Mouse (Mus musculus) adrenal gland, postnatal 25 days (tissue): ENCODE results near the gene Rragd. TPM values are rescaled to one million over a fixed set of nuclear protein-coding genes. Genes with fewer than 3 reads are reported as not detected.

ENCODE experiments used
- DNase-seq: peaks from one replicate; pipeline ENCODE4 v3.0.0; 2021; ENCODE audit warnings: mixed read lengths
- total RNA-seq: library from RNA; stranded (reverse); gene quantifications from 2 replicates; pipeline ENCODE4 v1.2.3, GENCODE M21; 2021

The Rragd gene
- total RNA-seq, 1 experiment from 2014 or later: 7.3 TPM

DNA sequence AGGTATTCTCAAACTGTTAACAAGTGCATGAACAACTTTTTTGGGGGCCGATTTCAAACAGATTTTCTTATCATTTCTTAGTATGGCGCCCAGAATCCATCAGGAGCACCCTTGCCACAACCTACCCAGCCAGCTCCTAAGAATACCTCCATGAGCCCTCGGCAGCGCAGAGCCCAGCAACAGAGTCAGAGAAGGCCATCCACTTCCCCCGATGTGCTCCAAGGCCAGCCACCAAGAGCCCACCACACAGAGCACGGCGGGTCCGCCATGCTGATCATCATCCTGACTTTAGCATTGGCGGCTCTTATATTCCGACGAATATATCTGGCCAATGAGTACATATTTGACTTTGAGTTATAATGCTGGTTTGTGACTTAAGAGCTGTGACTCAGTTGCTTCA is 66.8 kb downstream of the Rragd start:
- DNase-seq: no peak

GRCm38 (mm10) chr4:33052055-33052454 is 69.2 kb downstream of the Rragd start:
- no peak for DNase-seq

- no peak for DNase-seq
Observed at GRCm38 (mm10) chr4:33052650-33053049, 69.8 kb downstream of the Rragd start.

DNA sequence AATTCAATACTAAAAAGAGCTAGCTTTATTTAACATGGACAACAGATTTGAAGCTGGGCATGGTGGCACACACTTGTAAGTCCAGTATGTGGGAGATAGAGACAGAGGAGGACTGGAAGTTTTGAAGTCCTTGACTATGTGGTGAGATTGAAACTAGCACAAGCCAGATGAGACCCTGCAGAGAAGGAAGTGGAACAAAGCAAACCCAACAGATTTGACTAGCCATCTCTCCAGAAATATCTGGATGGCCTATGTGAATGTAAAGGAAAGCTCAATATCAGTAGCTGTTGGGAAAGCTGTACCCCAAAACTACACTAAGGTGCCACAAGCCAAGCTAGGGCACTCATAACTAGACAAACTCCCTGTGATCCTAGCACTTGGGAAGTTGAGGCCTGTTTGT is 71.6 kb downstream of the Rragd start:
- no peak for DNase-seq

- no peak for DNase-seq
Observed at GRCm38 (mm10) chr4:33056317-33056716, 73.5 kb downstream of the Rragd start.

DNA sequence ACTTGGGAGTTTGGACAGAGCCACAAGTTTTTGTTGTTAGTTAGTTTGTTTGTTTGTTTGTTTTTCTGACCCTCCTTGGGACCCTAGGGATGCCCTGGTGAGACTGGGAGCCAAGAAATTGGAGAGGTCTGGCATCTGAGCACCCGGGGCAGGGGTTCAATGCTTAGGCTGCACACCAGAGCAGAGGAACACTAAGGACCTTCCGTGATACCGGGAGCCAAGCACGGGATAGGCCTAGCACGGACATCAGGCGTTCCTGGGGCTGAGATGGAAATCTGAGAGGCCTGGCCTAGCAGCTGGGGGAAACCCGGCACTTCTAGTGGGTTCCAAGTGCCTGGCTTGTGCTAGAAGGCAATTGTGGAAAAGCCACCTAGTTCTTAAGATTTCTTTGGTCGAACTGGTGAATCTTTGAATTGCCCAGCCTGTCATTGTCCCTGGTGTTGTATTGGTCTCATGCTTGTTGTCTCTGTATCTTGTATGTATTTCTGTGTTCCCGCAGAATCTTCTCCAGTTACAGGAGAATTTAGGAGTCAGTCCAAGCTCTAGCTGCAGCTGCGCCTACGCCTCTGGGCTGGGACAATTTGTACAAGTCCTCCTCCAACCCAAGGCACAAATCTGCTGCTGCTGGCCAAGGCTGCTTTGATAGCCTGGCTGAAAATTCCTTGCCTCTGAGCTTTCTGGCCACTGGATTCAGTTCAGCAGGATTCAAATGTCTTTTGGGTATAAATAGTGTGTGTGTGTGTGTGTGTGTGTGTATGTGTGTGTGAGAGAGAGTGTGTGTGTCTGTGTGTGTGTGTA is 75.3 kb downstream of the Rragd start:
- no peak for DNase-seq

DNA sequence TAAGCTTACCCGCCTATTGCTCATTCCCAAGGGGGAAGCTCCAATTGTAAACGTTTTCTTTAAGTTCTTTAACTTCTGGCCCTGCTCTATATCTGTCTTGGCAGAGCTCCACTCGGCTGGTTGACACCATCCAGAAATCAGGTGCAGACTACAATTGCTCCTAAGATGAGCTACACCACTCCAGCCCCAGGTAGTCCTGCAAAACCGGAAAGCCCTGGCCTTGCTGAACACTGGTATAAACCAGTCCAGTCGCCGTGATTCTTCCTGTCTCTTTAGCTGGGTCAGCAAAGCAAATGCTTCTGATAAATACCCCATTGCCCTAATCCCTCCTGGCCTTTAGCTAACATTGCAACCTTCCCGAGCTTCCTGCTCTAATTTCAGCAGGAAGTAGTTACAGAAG is 78.3 kb downstream of the Rragd start:
- no peak for DNase-seq

DNA sequence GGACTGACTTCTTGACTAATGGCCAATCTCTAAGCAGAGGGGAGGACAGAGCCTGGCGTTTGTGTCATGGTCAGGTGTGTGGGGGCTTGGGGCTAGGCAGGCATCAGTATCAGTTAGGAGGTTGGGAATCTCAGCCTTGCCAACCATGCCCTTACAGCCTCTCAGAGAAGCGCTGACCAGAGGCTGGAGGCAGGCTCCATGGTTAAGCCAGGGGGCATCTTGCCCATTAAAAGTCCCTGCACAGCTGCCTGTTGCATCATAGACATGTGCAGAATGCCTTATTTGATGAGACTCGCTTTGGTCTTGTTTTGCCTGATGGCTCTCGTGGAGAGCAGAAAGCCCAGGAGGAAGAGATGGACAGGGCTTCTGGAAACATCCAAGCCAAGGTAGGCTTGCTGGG is 80.1 kb downstream of the Rragd start, which contains the start of gene Gabrr2:
Gene Gabrr2 (plus strand): TSS at position 19 of the 400 bp plus-strand sequence.
- no peak for DNase-seq

DNA sequence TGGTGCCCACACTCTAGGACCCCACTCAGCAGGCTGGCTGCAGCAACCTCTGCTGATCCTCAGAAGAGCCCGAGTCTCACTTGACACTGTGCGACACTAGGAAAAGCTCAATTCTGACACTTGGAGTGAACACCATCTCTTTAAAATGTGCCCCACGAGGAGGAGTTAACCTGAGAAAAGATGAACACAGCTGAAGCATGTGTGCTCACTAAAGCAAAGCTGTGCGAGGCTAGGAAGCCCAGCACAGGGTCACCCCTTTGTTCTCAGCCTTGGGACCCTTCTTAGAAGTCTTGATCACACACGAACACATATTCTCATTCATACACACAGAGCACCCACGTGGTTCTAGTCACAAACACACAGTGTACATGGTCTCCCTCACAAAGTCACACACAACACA is 82.1 kb downstream of the Rragd start:
- no peak for DNase-seq

DNA sequence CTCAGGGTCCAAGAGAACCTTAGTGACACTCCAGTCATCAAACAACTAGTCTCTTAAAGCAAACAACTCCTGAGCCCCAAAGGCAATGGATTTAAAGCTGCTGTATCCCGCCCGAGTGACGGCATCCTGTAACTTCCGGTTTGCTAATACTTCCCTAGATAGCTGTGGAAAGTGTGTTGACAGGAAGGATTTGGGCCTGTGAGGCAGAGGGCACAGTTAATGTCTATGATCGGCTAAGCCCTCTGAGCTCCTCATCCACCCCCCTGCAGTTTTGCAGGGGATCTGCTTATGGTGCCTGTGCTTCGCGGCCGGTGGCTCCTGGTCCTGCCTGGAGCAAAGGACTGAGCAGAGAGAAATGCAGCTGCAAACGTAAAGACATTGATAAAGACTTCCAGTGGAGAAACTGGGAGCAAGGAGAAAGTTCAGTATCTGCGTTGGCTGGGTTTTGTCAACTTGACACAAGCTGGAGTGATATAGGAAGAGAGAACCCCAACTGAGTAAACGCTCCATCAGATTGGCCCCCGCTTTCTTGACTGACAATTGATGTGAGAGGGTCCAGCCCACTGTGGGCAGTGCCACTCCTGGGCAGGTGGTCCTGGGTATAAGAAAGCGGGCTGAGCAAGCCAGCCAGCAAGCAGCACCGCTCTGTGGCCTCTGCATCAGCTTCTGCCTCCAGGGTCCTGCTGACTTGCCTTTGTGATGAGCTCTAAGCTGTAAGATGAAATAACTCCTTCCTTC is 83.6 kb downstream of the Rragd start:
- DNase-seq: no peak

DNA sequence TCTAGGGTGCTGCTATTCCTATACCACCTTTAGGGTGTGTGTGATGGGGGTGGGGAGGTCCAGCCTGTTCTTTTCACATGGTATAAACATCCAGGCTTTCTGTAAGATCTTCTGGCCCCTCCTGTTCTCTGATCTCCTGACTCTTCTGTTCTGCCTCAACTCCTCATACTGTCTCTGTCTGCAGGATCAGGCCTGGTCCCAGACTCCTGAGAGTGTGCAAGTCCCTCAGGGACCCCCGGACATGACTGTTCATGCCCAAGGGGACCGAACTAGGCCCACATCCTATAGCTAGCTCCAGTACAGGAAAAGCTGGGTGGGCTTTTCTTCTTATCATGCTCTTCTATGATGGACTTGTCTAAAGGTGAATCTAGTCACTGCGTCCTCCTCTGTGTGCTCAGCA is 84.5 kb downstream of the Rragd start:
- no peak for DNase-seq

DNA sequence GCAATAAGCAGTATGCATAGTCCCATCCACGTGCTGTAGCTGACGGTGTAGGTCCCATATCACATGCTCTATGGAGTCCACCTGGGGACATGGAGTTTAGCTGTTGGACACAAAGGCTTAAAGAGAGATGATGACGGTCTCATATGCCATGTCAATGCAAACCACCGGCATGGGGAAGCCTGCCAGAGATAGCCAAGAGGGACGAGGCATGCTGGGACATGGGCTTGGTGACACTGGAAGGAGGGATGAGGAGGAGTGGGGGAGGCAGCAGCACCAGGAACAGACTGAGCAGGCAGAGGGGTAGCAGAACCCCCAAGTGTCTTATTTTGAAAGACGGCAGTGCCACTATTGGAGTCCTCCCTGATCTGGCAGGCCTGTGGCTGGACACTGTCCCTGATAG is 85.0 kb downstream of the Rragd start:
- no peak for DNase-seq

DNA sequence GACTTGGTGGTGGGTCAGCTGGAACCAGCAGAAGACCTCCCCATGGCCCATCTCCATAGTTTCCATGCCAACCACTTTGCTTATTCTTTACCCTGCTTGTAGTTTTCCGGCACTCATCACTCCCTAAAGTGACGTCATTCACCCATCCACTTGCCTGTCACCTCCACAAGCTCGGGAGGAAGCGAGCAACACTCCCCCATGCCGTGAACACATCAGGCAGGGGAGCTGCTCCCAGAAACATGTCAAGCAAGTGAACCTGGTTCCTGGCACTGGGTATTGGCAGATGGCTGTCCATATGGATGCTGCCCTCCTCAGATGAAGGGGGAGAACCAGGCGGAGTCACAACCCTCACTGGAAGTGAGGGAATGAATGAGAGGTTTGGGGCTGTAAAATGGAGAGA is 86.1 kb downstream of the Rragd start:
- DNase-seq: peak; percentile 10

DNA sequence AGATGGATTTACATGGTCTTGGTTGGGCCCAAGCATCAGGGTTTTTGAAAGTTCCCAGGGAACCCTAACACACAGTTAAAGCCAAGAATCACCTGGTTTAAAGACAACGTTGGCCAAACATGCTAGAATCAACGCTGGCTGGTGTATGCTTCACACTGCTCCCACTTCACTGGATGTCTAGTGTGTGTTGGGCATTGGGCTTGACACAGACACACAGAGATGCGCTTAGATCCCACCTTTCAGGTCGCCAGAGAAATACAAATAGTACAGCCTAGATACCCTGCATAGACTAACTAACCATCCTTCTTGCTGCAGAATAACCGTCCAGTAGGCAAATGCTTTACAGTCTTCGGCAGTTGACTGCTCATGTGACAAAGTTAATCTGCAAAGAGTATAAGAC is 87.5 kb downstream of the Rragd start:
- no peak for DNase-seq

GRCm38 (mm10) chr4:33071337-33071736 is 88.5 kb downstream of the Rragd start:
- DNase-seq: no peak

Other genes with a start within 250 kb of the Rragd start
- gene Lyrm2, start 182.8 kb upstream of the Rragd start, total RNA-seq: 65.9 and 72.1 TPM in 2 replicates
- gene Ankrd6, start 32.2 kb upstream of the Rragd start, total RNA-seq: 2.4 and 4.8 TPM in 2 replicates
- 59.8 and 61.4 TPM in 2 replicates for gene Ube2j1, start 48.4 kb downstream of the Rragd start, total RNA-seq
- 0.27 TPM in 1 of 2 replicates, not detected in the other for gene Gabrr2, start 80.0 kb downstream of the Rragd start, total RNA-seq
- not detected in 2 replicates for gene Gabrr1, start 149.5 kb downstream of the Rragd start, total RNA-seq
- 43.9 and 82.7 TPM in 2 replicates for gene Pm20d2, start 206.7 kb downstream of the Rragd start, total RNA-seq
- 0.94 TPM in 1 of 2 replicates, not detected in the other for gene Srsf12, start 226.0 kb downstream of the Rragd start, total RNA-seq